Mouse (Mus musculus): ENCODE measurements around the gene Kdm2b. TPM values are rescaled to one million over a fixed set of nuclear protein-coding genes. Genes with fewer than 3 reads are reported as not detected.

The Kdm2b gene
- polyA plus RNA-seq, 1 experiment = 27.5 TPM

GRCm38 (mm10) chr5:122894007-122894637 is 95.5 kb downstream of the Kdm2b start:
- TF ChIP-seq CTCF (IDR thresholded peaks at IDR 0.05; ENCODE audit: borderline replicate concordance, insufficient read depth, low read depth, low read length) = peak; percentile 64
- no peak for TF ChIP-seq POLR2A (IDR thresholded peaks at IDR 0.05; ENCODE audit: borderline replicate concordance, insufficient read depth, low read length)
- WGBS = 91% methylated on average over 5 of the region's 5 CpGs
- Histone ChIP-seq H3K4me1 (ENCODE audit: control insufficient read depth, insufficient read depth, low read length) (peaks cover 3% of the 10 kb centered on the region), H3K27me3 (ENCODE audit: control insufficient read depth, insufficient read depth, low read length) (no peaks in the 10 kb centered on the region), H3K27ac (ENCODE audit: insufficient read depth, low read length) (no peak overlapping the region), H3K4me3 (replicated peaks; ENCODE audit: insufficient read depth, low read depth, low read length) (no peak overlapping the region)
- DNase-seq = peak; percentile 53 to 67

- Histone ChIP-seq H3K4me1 (ENCODE audit: control insufficient read depth, insufficient read depth, low read length) (peaks cover 9% of the 10 kb centered on the region), H3K27ac (ENCODE audit: insufficient read depth, low read length) (no peak overlapping the region), H3K4me3 (replicated peaks; ENCODE audit: insufficient read depth, low read depth, low read length) (no peak overlapping the region), H3K27me3 (ENCODE audit: control insufficient read depth, insufficient read depth, low read length) (no peaks in the 10 kb centered on the region)
- no peak for TF ChIP-seq POLR2A (IDR thresholded peaks at IDR 0.05; ENCODE audit: borderline replicate concordance, insufficient read depth, low read length)
- no peak for TF ChIP-seq CTCF (IDR thresholded peaks at IDR 0.05; ENCODE audit: borderline replicate concordance, insufficient read depth, low read depth, low read length)
- 94% methylated on average over 6 of the region's 6 CpGs for WGBS
- DNase-seq = no peak
Measured at GRCm38 (mm10) chr5:122893270-122893669, 96.4 kb downstream of the Kdm2b start.

- WGBS = 84% methylated on average over 2 of the region's 2 CpGs
- no peak for DNase-seq
- Histone ChIP-seq H3K4me1 (ENCODE audit: control insufficient read depth, insufficient read depth, low read length) (peaks cover 21% of the 10 kb centered on the region), H3K27ac (ENCODE audit: insufficient read depth, low read length) (no peak overlapping the region), H3K27me3 (ENCODE audit: control insufficient read depth, insufficient read depth, low read length) (no peaks in the 10 kb centered on the region), H3K4me3 (replicated peaks; ENCODE audit: insufficient read depth, low read depth, low read length) (no peak overlapping the region)
- TF ChIP-seq POLR2A (IDR thresholded peaks at IDR 0.05; ENCODE audit: borderline replicate concordance, insufficient read depth, low read length) = no peak
- no peak for TF ChIP-seq CTCF (IDR thresholded peaks at IDR 0.05; ENCODE audit: borderline replicate concordance, insufficient read depth, low read depth, low read length)
Measured at GRCm38 (mm10) chr5:122890396-122890795, 99.2 kb downstream of the Kdm2b start.

GRCm38 (mm10) chr5:122888612-122889214 is 100.9 kb downstream of the Kdm2b start:
- 16% methylated on average over 16 of the region's 16 CpGs for WGBS
- peak; percentile 63 to 64 for DNase-seq
- peaks cover 21% of the 10 kb centered on the region for H3K4me1 ChIP-seq (ENCODE audit: control insufficient read depth, insufficient read depth, low read length)
- no peak overlapping the region for H3K4me3 ChIP-seq (replicated peaks; ENCODE audit: insufficient read depth, low read depth, low read length)
- no peaks in the 10 kb centered on the region for H3K27me3 ChIP-seq (ENCODE audit: control insufficient read depth, insufficient read depth, low read length)
- H3K27ac ChIP-seq (ENCODE audit: insufficient read depth, low read length) = peak overlapping the region; percentile 51
- TF ChIP-seq CTCF (IDR thresholded peaks at IDR 0.05; ENCODE audit: borderline replicate concordance, insufficient read depth, low read depth, low read length) (no peak), POLR2A (IDR thresholded peaks at IDR 0.05; ENCODE audit: borderline replicate concordance, insufficient read depth, low read length) (no peak)

GRCm38 (mm10) chr5:122887926-122888611 is 101.6 kb downstream of the Kdm2b start:
- peak overlapping the region; percentile 16 for H3K27ac ChIP-seq (ENCODE audit: insufficient read depth, low read length)
- WGBS = 49% methylated on average over 8 of the region's 8 CpGs
- no peak for DNase-seq

GRCm38 (mm10) chr5:122887033-122887432 is 102.6 kb downstream of the Kdm2b start:
- Histone ChIP-seq H3K4me3 (replicated peaks; ENCODE audit: insufficient read depth, low read depth, low read length) (no peak overlapping the region), H3K27ac (ENCODE audit: insufficient read depth, low read length) (no peak overlapping the region), H3K27me3 (ENCODE audit: control insufficient read depth, insufficient read depth, low read length) (no peaks in the 10 kb centered on the region), H3K4me1 (ENCODE audit: control insufficient read depth, insufficient read depth, low read length) (peaks cover 33% of the 10 kb centered on the region)
- 86% methylated on average over 9 of the region's 9 CpGs for WGBS
- no peak for DNase-seq
- no peak for TF ChIP-seq POLR2A (IDR thresholded peaks at IDR 0.05; ENCODE audit: borderline replicate concordance, insufficient read depth, low read length)
- no peak for TF ChIP-seq CTCF (IDR thresholded peaks at IDR 0.05; ENCODE audit: borderline replicate concordance, insufficient read depth, low read depth, low read length)

More at GRCm38 (mm10) chr5:122887926-122888611, 101.6 kb downstream of the Kdm2b start:
- Histone ChIP-seq H3K27me3 (ENCODE audit: control insufficient read depth, insufficient read depth, low read length) (no peaks in the 10 kb centered on the region), H3K4me3 (replicated peaks; ENCODE audit: insufficient read depth, low read depth, low read length) (no peak overlapping the region), H3K4me1 (ENCODE audit: control insufficient read depth, insufficient read depth, low read length) (peaks cover 24% of the 10 kb centered on the region)
- TF ChIP-seq POLR2A (IDR thresholded peaks at IDR 0.05; ENCODE audit: borderline replicate concordance, insufficient read depth, low read length) = no peak
- no peak for TF ChIP-seq CTCF (IDR thresholded peaks at IDR 0.05; ENCODE audit: borderline replicate concordance, insufficient read depth, low read depth, low read length)

GRCm38 (mm10) chr5:122884594-122885348 is 104.9 kb downstream of the Kdm2b start:
- H3K27ac ChIP-seq (ENCODE audit: insufficient read depth, low read length) = no peak overlapping the region
- DNase-seq = no peak
- no peak overlapping the region for H3K4me3 ChIP-seq (replicated peaks; ENCODE audit: insufficient read depth, low read depth, low read length)
- 82% methylated on average over 7 of the region's 7 CpGs for WGBS
- H3K27me3 ChIP-seq (ENCODE audit: control insufficient read depth, insufficient read depth, low read length) = no peaks in the 10 kb centered on the region
- peaks cover 36% of the 10 kb centered on the region for H3K4me1 ChIP-seq (ENCODE audit: control insufficient read depth, insufficient read depth, low read length)
- TF ChIP-seq CTCF (IDR thresholded peaks at IDR 0.05; ENCODE audit: borderline replicate concordance, insufficient read depth, low read depth, low read length) (no peak), POLR2A (IDR thresholded peaks at IDR 0.05; ENCODE audit: borderline replicate concordance, insufficient read depth, low read length) (no peak)
